Mouse (Mus musculus): ENCODE measurements around the gene Fam83g. TPM values are rescaled to one million over a fixed set of nuclear protein-coding genes. Genes with fewer than 3 reads are reported as not detected.

Gene Fam83g
- total and polyA plus RNA-seq, 3 experiments, result 19.1 to 63.7 (median 19.2) TPM

DNA sequence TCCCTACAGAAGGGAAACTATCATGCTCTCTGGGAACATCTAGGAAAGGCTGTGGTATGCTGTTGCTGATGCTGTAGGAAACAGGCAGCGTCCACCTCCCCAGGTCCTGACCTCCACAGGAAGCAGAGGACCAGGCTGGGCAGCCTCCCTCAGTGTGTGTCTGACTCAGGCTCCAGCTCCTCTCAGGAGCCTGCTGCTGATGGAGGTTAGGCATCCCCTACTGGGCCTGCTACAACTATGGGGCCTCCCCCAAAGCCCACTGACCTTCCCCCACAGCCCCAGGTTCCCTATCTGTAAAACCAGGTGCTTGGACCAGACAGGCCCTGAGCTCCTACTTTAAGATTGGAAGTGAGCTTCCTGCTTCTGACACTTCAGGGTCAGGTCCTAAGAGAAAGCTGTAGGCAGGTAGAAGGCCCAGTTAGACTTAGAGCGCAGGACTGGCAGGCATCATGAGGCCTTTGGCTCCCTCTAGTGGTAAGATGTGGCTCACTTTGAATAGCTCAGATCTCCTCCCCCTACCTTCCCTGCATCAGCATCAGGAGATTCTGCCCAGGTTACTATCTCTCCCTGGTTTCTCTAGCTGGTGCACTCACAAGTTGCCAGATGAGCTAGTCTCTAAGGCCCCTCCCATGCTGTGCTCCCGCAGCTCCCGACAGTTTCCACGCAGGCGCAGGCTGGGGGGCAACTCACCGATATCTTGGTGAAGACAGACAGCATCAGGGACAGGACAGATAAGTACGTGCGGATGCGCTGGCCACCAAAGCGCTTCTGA lies 30.6 kb downstream of the Fam83g start (continued):
- TF ChIP-seq USF1 (IDR thresholded peaks at IDR 0.05; ENCODE audit: low read depth, low read length), result no peak

- no peak overlapping the region for H3K9ac ChIP-seq (ENCODE audit: insufficient read depth, low read depth)
- dilution Hi-C loops (cut with MboI; ENCODE audit: extremely low pct_ligation_motif_present, extremely low pct_unique_long_range_greater_than_20kb, low sequenced_read_pairs), result no loop called here
- no peak for DNase-seq (ENCODE audit: extremely low read depth)
Measured at GRCm38 (mm10) chr11:61715130-61715529, 31.2 kb downstream of the Fam83g start.

DNA sequence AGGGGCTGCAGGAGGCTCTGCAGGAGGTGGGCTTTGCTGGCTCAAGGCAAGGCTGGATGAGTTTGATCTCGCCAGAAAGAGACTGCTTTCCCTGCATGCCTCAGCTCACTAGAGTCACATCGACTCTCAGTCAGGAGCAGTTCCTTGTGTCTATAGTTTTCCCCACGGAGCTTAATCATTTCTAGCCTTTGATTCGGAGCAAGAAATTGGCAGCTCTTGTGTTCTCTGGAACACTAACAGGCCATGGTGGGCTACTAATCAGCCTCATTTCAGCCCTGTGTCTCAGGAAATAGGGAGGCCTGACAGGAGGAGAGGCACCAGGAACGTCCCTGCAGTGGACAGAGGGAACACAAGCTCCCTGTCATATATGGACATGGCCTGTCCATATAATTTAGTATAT lies 34.1 kb downstream of the Fam83g start:
- Histone ChIP-seq H3K79me2 (replicated peaks; ENCODE audit: control insufficient read depth, extremely low read depth, insufficient read depth, poor library complexity, severe bottlenecking) (no peaks in the 10 kb centered on the region), H3K4me1 (ENCODE audit: control insufficient read depth in 1 of 2, insufficient read depth in 2 of 2) (peaks cover 14 to 30% of the 10 kb centered on the region in 2 experiments), H3K36me3 (replicated peaks in 1 of 2; ENCODE audit: control insufficient read depth in 1 of 2, insufficient read depth in 1 of 2, low read length in 1 of 2) (no peaks in the 10 kb centered on the region), H3K4me2 (ENCODE audit: insufficient read depth, low read depth, poor library complexity, severe bottlenecking) (no peak overlapping the region), H3K27me3 (replicated peaks) (no peaks in the 10 kb centered on the region), H3K4me3 (replicated peaks in 1 of 3; ENCODE audit: low read depth in 2 of 3, low read length in 2 of 3, poor library complexity in 1 of 3) (no peak overlapping the region), H3K9ac (ENCODE audit: insufficient read depth, low read depth) (no peak overlapping the region), H3K9me3 (replicated peaks; ENCODE audit: low read length) (no peaks in the 10 kb centered on the region), H3K27ac (ENCODE audit: insufficient read depth, low read depth) (no peak overlapping the region)
- DNase-seq (ENCODE audit: extremely low read depth), result no peak
- in situ Hi-C loops (cut with MboI; ENCODE audit: low pct_ligation_motif_present, low pct_unique_long_range_greater_than_20kb, low sequenced_read_pairs), result loop anchor here (5.0 kb wide), 3 partner anchors 96 to 306 kb away; partner anchors contain the start of gene B9d1
- no peak for TF ChIP-seq TBP (conservative IDR thresholded peaks at IDR 0.05; ENCODE audit: low read depth, low read length)
- no peak for TF ChIP-seq PAX5 (IDR thresholded peaks at IDR 0.05; ENCODE audit: low read length)
- TF ChIP-seq SMC3 (IDR thresholded peaks at IDR 0.05; ENCODE audit: low read depth, low read length), result no peak
- TF ChIP-seq JUN (IDR thresholded peaks at IDR 0.05; ENCODE audit: insufficient read depth, low read depth, low read length), result no peak
- TF ChIP-seq ELF1 (IDR thresholded peaks at IDR 0.05; ENCODE audit: low read depth, low read length), result no peak
- no peak for TF ChIP-seq MAFK (IDR thresholded peaks at IDR 0.05; ENCODE audit: insufficient replicate concordance, low read length)
- no peak for TF ChIP-seq JUND (conservative IDR thresholded peaks at IDR 0.05; ENCODE audit: low read depth, low read length)
- no peak for TF ChIP-seq CHD2 (IDR thresholded peaks at IDR 0.05; ENCODE audit: low read length)
- TF ChIP-seq MXI1 (IDR thresholded peaks at IDR 0.05; ENCODE audit: low read depth, low read length), result no peak
- TF ChIP-seq ZNF384 (IDR thresholded peaks at IDR 0.05; ENCODE audit: low read depth, low read length), result no peak
- no peak for TF ChIP-seq MAX (IDR thresholded peaks at IDR 0.05; ENCODE audit: low read length)
- TF ChIP-seq IRF4 (IDR thresholded peaks at IDR 0.05; ENCODE audit: low read depth, low read length), result no peak
- dilution Hi-C loops (cut with MboI; ENCODE audit: extremely low pct_ligation_motif_present, extremely low pct_unique_long_range_greater_than_20kb, low sequenced_read_pairs), result no loop called here

More at GRCm38 (mm10) chr11:61715130-61715529, 31.2 kb downstream of the Fam83g start:
- H3K36me3 ChIP-seq (replicated peaks in 1 of 2; ENCODE audit: control insufficient read depth in 1 of 2, insufficient read depth in 1 of 2, low read length in 1 of 2), result no peaks in the 10 kb centered on the region
- H3K9me3 ChIP-seq (replicated peaks; ENCODE audit: low read length), result no peaks in the 10 kb centered on the region
- H3K27ac ChIP-seq (ENCODE audit: insufficient read depth, low read depth), result no peak overlapping the region
- in situ Hi-C loops (cut with MboI; ENCODE audit: low pct_ligation_motif_present, low pct_unique_long_range_greater_than_20kb, low sequenced_read_pairs), result loop anchor here (5.0 kb wide), 3 partner anchors 93 to 303 kb away; partner anchors contain the start of gene B9d1
- no peaks in the 10 kb centered on the region for H3K27me3 ChIP-seq (replicated peaks)
- TF ChIP-seq ZNF384 (IDR thresholded peaks at IDR 0.05; ENCODE audit: low read depth, low read length) (no peak), RCOR1 (conservative IDR thresholded peaks at IDR 0.05; ENCODE audit: low read depth, low read length) (no peak), UBTF (IDR thresholded peaks at IDR 0.05; ENCODE audit: low read depth, low read length) (no peak), ELF1 (IDR thresholded peaks at IDR 0.05; ENCODE audit: low read depth, low read length) (no peak), EP300 (IDR thresholded peaks at IDR 0.05; ENCODE audit: low read length) (no peak), GABPA (IDR thresholded peaks at IDR 0.05; ENCODE audit: insufficient replicate concordance, low read depth, low read length) (no peak), HCFC1 (IDR thresholded peaks at IDR 0.05; ENCODE audit: low read depth, low read length) (no peak), NELFE (IDR thresholded peaks at IDR 0.05; ENCODE audit: low read depth, low read length) (no peak), E2F4 (IDR thresholded peaks at IDR 0.05; ENCODE audit: insufficient replicate concordance, low read depth, low read length) (no peak), ZMIZ1 (IDR thresholded peaks at IDR 0.05; ENCODE audit: low read depth, low read length) (no peak), SMC3 (IDR thresholded peaks at IDR 0.05; ENCODE audit: low read depth, low read length) (no peak), USF2 (conservative IDR thresholded peaks at IDR 0.05; ENCODE audit: low read depth, low read length) (no peak), MAX (IDR thresholded peaks at IDR 0.05; ENCODE audit: low read length) (no peak), ZC3H11A (IDR thresholded peaks at IDR 0.05; ENCODE audit: low read depth, low read length) (no peak), MXI1 (IDR thresholded peaks at IDR 0.05; ENCODE audit: low read depth, low read length) (no peak), JUN (IDR thresholded peaks at IDR 0.05; ENCODE audit: insufficient read depth, low read depth, low read length) (no peak), MAZ (IDR thresholded peaks at IDR 0.05; ENCODE audit: low read depth, low read length) (no peak), MEF2A (IDR thresholded peaks at IDR 0.05; ENCODE audit: borderline replicate concordance, low read depth, low read length) (no peak)
- no peak overlapping the region for H3K4me3 ChIP-seq (replicated peaks in 1 of 3; ENCODE audit: low read depth in 2 of 3, low read length in 2 of 3, poor library complexity in 1 of 3)
- no peak overlapping the region for H3K4me2 ChIP-seq (ENCODE audit: insufficient read depth, low read depth, poor library complexity, severe bottlenecking)
- H3K79me2 ChIP-seq (replicated peaks; ENCODE audit: control insufficient read depth, extremely low read depth, insufficient read depth, poor library complexity, severe bottlenecking), result no peaks in the 10 kb centered on the region
- peaks cover 25 to 50% of the 10 kb centered on the region in 2 experiments for H3K4me1 ChIP-seq (ENCODE audit: control insufficient read depth in 1 of 2, insufficient read depth in 2 of 2)

Data from CH12.LX (cell line).